Mouse (Mus musculus) thymus, adult 2 months (tissue): ENCODE measurements around the gene Megf8.

ENCODE experiments used
- CTCF ChIP-seq: fragments of 200-500 bp; IDR thresholded peaks from 2 replicates; pipeline ENCODE4 v1.5.1; 2012; ENCODE audit warnings: mild to moderate bottlenecking, control low read depth, low read length, moderate library complexity, borderline replicate concordance; ENCODE audit not compliant: control insufficient read depth, poor library complexity, insufficient read depth; ENCODE audit errors: extremely low read depth
- POLR2A ChIP-seq: fragments of 200-500 bp; IDR thresholded peaks from 2 replicates; pipeline ENCODE4 v1.6.1; 2012; ENCODE audit warnings: mild to moderate bottlenecking, low read length, control low read depth, moderate library complexity; ENCODE audit not compliant: control insufficient read depth, poor library complexity, insufficient read depth; ENCODE audit errors: extremely low read depth

DNA sequence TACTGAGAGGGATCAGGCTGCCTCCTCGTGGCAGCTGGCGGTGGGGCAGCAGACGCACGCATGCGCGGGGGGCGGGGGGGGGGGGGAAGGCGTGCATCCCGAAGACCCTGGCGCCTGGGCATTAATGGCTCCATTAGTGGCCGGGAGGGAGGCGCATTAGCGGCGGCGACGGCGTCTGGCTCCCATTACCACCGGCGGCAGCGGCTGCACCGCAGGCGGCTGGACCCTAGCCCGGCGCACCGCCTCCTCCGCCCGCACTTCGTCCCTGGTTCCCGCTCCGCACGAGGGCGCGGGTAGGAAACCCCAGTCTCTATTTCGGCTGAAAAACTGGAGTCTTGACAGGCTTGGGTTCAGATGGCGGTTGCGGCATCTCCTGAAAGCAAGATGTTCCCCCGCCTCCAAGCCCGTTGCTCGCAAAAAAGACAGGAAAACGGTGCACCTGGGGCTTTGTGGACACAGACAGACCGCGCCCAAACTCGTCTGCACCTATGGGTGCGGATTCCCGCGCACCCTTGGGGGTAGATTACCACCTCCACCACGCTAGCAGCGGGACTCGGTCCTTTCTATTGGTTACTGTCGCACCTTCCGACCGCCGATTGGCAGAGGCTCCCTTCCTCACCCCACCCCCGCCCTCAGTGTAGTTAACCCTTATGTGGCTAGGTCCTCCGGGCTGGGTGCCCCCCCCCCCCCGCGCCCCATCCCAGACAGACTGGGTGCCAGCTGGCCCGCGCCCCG is 38.5 kb upstream of the Megf8 start:
- TF ChIP-seq CTCF, result no peak
- peak; percentile 82; the same call in 1 of the 2 replicates for TF ChIP-seq POLR2A
